Mouse (Mus musculus) left cerebral cortex, adult 18-20 months (tissue): ENCODE measurements around the gene Tmem182. TPM values are rescaled to one million over a fixed set of nuclear protein-coding genes. Genes with fewer than 3 reads are reported as not detected.

Experiments
- DNase-seq, 2 experiments: peaks; one replicate each; pipeline ENCODE4 v3.0.0; 2021 to 2022; ENCODE audit warnings: low spot score in 2 of 2, mixed read lengths in 1 of 2
- long read RNA-seq, 2 experiments: library from polyadenylated mRNA; stranded (forward); transcript quantifications; one replicate each; pipeline ENCODE4 v2.0.0; 2021
- total RNA-seq, 2 experiments: library from RNA; stranded (reverse); gene quantifications; 2 replicates each; pipeline ENCODE4 v1.2.3; 2021

The Tmem182 gene
- total RNA-seq: under 1 TPM; 0.16 to 0.33 TPM
- long read RNA-seq, experiment 1: 0 reads
- long read RNA-seq, experiment 2: 0 reads

GRCm38 (mm10) chr1:40805351-40805750 is at the start of gene Tmem182:
Gene Tmem182 (plus strand): TSS chr1:40805601.
- no peak for DNase-seq

DNA sequence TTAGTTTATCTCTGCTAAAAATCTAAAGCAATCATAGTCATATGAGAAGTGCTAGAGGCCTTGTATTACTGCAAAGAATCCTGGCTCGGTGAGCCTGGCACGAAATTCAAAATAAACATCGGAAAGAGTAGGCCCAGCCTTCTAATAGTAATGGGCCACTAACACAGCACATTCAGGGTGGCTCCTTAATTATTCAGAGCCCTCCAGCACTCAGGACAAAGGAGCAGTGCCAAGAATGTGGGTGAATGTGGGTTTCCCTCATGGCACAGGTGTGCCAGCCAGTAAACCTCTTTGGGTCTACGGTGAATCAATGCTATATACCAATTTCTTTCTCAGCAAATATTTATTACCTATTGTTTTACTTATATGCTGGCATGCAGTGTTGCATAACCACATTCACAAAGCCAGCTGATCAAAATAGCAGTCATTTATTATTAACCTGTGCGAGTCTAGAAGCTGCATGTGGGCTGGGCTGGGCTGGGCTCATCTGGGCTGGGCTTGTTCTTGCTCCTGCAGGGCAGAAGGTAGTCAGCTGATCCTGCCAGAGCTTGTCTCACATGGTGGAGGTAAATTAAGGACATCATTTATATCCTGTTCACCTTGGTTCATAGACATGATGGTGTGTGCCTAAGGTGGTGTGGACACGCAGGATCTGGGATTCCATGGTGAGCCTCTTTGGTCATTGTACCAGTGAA is 45.5 kb upstream of the Tmem182 start:
- no peak for DNase-seq

DNA sequence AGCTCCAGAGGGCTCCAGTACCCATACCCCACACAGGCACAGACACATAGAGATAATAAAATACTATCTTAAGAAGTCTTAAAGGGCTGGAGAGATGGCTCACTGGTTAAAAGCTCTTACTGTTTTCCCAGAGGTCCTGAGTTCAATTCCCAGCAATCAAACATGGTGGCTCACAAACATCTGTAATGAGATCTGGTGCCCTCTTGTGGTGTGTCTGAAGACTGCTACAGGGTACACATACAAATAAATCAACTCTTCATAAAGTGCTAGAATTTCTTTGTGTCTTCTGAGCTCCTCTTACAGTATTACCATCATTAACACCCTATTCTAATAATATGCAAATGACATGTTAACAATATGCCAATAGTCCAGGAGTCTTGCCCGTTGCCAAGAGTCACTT is 41.4 kb upstream of the Tmem182 start:
- DNase-seq: no peak

DNA sequence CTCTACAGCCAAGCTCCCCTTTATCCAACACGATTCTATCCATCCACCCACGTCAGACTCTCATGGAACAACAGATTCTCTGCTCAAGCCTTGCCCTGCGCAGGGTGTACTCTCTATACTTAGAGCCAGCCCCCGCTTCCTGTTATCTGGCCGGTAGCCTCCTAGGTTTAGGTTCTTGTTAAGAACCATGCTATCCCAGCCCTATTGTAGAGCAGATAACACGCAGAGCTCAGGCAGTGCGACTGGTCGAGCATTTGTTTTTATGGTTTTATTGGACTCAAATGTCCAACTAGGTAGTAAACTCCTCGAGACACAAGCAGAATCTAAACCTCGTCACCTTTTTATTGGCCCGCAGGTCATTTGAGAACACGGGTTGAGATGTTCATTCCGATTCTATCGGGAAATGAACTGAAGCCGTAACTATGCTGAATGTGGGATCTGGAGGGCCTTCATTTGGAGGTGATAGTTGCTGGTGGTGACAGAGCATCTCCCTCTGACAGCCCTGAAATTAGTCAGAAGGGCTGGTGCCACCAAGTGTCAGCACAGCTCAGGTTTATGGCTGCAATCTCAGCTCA is 40.6 kb upstream of the Tmem182 start:
- DNase-seq: no peak

DNA sequence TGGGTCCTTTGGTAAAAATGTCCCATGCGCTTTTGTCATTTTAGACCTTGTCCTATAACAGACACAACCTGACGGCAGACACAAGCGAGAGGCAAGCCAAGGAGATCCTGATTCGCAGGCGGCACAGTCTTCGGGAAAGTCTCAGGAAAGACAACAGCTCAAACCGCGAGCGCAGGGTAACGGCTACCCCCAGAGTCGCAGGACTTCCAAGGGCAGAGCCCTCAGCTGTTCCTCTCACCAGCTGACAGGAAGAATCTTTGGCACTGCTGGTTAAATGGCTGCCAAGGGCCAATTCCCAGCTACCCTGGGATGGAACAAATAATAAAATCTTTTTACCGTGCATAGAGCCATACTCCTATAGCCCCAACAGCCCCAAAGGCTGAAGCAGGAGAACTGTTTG is 39.9 kb upstream of the Tmem182 start:
- DNase-seq: no peak

- no peak for DNase-seq
Measured at GRCm38 (mm10) chr1:40767588-40767987, 37.8 kb upstream of the Tmem182 start.

DNA sequence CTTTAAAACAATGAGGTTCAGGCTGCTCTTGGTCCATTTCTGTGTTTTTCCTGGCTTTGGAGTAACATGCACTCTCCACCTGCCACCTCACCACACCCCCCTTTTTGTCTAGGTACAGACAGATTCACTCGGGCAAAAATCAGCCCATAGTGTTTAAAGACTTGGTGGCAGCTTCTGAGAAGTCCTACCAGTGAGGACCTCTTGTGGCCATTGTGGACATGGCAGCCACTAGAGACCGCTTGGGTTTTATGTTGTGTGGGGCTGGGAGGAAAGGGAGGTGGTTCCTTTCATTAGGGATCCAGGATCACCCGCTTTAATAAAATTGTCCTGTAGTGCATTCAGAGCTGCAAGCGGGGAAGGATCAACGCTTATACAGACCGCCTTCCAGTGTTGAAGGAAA is 36.8 kb upstream of the Tmem182 start:
- DNase-seq: peak; percentile 49 to 50

GRCm38 (mm10) chr1:40769331-40769894 is 36.0 kb upstream of the Tmem182 start:
- no peak for DNase-seq

- no peak for DNase-seq
Measured at GRCm38 (mm10) chr1:40771196-40771970, 34.0 kb upstream of the Tmem182 start.

GRCm38 (mm10) chr1:40773234-40773633 is 32.2 kb upstream of the Tmem182 start:
- no peak for DNase-seq

DNA sequence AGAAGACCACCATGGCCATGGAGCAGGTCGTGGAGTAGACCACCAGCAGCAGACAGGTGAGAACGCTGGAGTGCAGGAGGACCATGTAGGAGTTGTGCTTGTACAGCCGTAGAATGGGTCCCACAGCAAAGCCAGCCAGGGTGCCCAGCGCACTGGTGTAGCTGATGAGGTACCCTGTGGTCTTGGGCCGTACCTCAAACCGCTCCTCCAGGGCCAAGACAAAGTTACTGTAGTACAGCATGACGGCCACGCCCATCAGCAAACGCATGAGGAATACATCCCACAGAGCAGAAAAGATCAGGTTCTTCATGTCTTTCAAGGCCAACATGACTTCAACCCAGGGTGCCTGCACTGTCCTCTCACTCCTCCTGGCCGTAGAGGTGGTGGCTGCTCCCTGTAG is 31.4 kb upstream of the Tmem182 start:
- no peak for DNase-seq

- DNase-seq: no peak
Measured at GRCm38 (mm10) chr1:40776102-40776501, 29.3 kb upstream of the Tmem182 start.

GRCm38 (mm10) chr1:40776763-40777162 is 28.6 kb upstream of the Tmem182 start:
- DNase-seq: no peak

- no peak for DNase-seq
Measured at GRCm38 (mm10) chr1:40783450-40783849, 22.0 kb upstream of the Tmem182 start.

DNA sequence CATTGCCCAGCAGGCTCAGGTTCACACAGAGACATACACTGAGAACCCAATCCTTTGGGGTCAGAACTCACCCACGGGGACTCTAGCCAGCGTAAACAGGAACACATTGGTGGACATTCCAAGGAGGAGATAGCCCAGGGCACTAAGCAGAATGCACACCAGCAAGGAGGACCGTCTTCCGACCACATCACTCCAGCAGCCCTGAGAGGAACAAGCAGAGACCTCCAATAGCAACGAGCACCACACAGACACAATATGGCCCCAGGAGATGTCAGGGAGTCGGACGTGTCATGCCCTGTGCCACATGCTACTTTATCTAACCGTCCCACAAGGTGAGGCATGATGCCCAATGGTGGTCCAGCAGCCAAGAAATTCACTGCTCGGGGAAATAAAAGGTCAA is 21.1 kb upstream of the Tmem182 start:
- DNase-seq: no peak

DNA sequence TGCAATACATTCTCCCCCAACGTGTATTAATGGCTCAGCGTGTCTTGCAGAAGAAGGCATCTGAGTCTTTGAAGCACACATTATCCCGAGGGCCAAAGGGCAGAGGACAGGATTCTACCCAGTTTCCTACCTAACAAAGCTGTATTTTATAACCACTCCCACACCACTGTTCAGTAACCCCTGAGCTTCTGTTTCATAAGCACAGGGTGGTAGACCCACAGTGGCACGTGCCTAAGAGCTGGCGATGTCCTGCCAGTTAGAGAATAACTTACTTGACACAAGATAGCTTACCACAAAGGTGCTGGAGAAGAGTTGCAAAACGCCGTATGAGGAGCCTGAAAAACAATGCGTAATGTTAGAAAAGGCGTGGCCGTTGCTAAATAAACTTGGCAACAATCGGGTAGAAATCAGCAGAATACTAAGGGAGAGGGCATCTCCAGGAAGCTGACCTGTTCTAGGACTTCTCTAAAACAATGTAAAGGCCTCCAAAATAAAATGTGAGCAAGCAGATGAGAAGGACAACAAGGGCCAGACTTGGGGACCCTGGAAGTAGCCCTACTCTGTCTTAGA is 19.4 kb upstream of the Tmem182 start:
- no peak for DNase-seq

DNA sequence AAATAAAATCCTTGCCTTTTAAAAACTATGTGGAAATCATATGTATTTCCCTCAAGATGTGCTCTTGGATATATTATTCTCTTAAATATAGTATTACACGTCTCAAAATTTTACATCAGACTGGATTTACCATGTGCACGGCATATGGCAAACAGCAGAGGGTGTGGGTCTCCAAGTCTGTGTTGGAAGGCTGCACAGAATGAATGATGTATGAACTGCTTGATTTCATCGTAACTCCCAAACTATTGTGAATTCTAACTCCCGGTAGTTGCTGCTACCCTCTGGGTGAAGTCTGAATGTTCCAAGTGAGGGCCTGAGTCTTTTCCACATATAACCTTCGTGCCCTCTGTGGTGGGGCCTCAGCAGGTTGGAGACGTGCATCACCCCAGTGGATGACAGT is 16.4 kb upstream of the Tmem182 start:
- DNase-seq: no peak

GRCm38 (mm10) chr1:40789666-40790233 is 15.7 kb upstream of the Tmem182 start:
- no peak for DNase-seq

GRCm38 (mm10) chr1:40790324-40791141 is 14.9 kb upstream of the Tmem182 start, which contains the start of gene Mfsd9:
Gene Mfsd9 (minus strand): TSS chr1:40790687.
- peak; percentile 93 for DNase-seq

DNA sequence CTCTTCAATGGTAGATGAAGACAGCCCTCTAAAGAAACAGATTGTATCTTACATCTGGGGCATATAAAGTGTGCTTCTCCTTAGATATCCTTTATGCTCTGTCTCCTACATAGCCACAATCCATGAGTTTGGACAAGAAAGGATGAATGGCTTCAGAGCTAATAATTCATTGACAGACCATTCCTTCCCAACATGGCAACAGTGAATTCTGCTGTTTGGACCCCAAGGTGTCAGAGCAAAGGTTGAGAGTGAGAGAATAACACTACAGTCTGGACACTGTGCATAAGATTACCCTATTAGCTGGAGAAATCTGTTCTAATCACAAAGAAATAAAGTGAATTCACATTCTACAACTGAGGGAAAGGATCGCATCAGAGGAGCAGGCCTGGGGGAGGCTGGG is 9.9 kb upstream of the Tmem182 start:
- no peak for DNase-seq
